Mouse (Mus musculus) bone marrow, adult 2 months (tissue): Measurements from ENCODE around the gene Tex21.

Experiments used
- CTCF ChIP-seq: fragments of 200-500 bp; IDR thresholded peaks from 2 replicates; pipeline ENCODE4 v1.5.1; 2011; ENCODE audit warnings: low read length, control low read depth; ENCODE audit not compliant: control insufficient read depth, insufficient read depth
- POLR2A ChIP-seq: fragments of 200-500 bp; IDR thresholded peaks from 2 replicates; pipeline ENCODE4 v1.6.1; 2011; ENCODE audit warnings: low read depth, mild to moderate bottlenecking, control low read depth, low read length, borderline replicate concordance; ENCODE audit not compliant: control insufficient read depth

GRCm38 (mm10) chr12:76254725-76255498, 8.4 kb upstream of the Tex21 start, which contains the start of gene Mthfd1:
- TF ChIP-seq CTCF (no peak), POLR2A (peak; percentile 74; the same call in 1 of the 2 replicates)
